9 mouse cellular contexts compared by ENCODE assay signal in genomic region chr1:156241035-156241434, GRCm38 (mm10). TPM values are rescaled to one million over a fixed set of nuclear protein-coding genes. Genes with fewer than 3 reads are reported as not detected.
DNase-seq lines count a peak whose midpoint lies in the region; ATAC-seq lines count a peak whose summit lies in the region.
"Had no signal": no experiment of that assay in that cellular context is flagged by ENCODE, and none has a peak within 500 bp of the region (broad histone marks: within the 10 kb centered on the region; RNA-seq: fewer than 3 reads in every experiment).

No protein-coding gene starts in this region.

- no peak overlapping the region for H3K9ac ChIP-seq in liver, embryonic 12.5 days
- H3K9ac ChIP-seq: neural tube, embryonic 13.5 days had no signal

- peak; percentile 5 for DNase-seq in gastrocnemius, adult 18-20 months (ENCODE audit: low spot score)
- no peak for DNase-seq in gastrocnemius, postnatal 25 days
- peak; percentile 48 to 63 for DNase-seq in right cerebral cortex, postnatal 10 days (ENCODE audit: low spot score in 2 of 2)
- DNase-seq in right cerebral cortex, postnatal 25 days, result no peak
- DNase-seq in embryo, embryonic 11 days, result peak; percentile 68
- DNase-seq in thymus, postnatal 0 days (ENCODE audit: low spot score), result peak; percentile 84
- no peak for DNase-seq in ovary, postnatal 36 days (ENCODE audit: low spot score)

- no peak overlapping the region for H3K27ac ChIP-seq in liver, embryonic 12.5 days
- H3K27ac ChIP-seq: neural tube, embryonic 13.5 days had no signal

- no peaks in the 10 kb centered on the region for H3K4me1 ChIP-seq in liver, embryonic 12.5 days
- H3K4me1 ChIP-seq: neural tube, embryonic 13.5 days had no signal

- WGBS in liver, embryonic 12.5 days (ENCODE audit: insufficient replicate concordance), result 22% methylated on average over 2 of the region's 2 CpGs

- peaks cover 8% of the 10 kb centered on the region; the same call in 1 of the 2 replicates for H3K27me3 ChIP-seq in liver, embryonic 12.5 days (replicated peaks)
- H3K27me3 ChIP-seq: neural tube, embryonic 13.5 days had no signal

- H3K4me2 ChIP-seq in liver, embryonic 12.5 days, result no peak overlapping the region
- H3K4me2 ChIP-seq: neural tube, embryonic 13.5 days had no signal

- H3K4me3 ChIP-seq in liver, embryonic 12.5 days, result no peak overlapping the region
- H3K4me3 ChIP-seq: neural tube, embryonic 13.5 days had no signal

- peak; percentile 49; the same call in 1 of the 2 replicates for ATAC-seq in liver, embryonic 12.5 days

- no peaks in the 10 kb centered on the region for H3K36me3 ChIP-seq in liver, embryonic 12.5 days
- H3K36me3 ChIP-seq: neural tube, embryonic 13.5 days had no signal

- no peaks in the 10 kb centered on the region for H3K9me3 ChIP-seq in liver, embryonic 12.5 days (replicated peaks)
- H3K9me3 ChIP-seq: neural tube, embryonic 13.5 days had no signal

RNA-seq across cellular contexts. Expression of gene Fam163a, which starts 36.2 kb away (rescaled TPM):
- not detected for total RNA-seq in gastrocnemius, adult 18-20 months (2021)
- total RNA-seq in gastrocnemius, postnatal 25 days (2021), result not detected
- 0.10 and 0.17 TPM in 2 replicates for polyA plus RNA-seq in liver, embryonic 12.5 days (2016; fragmentation: Nextera tagmentation; extraction: Ambion mirVana)
- polyA plus RNA-seq in thymus, postnatal 0 days (2015; fragmentation: Nextera tagmentation; extraction: Ambion mirVana), result 0.31 and 0.33 TPM in 2 replicates

Comparison
In these comparisons a context has a peak if more than half of its experiments do, and no peak if none do; other contexts are left out.
1. DNase-seq: peak in gastrocnemius, adult 18-20 months (single experiment), right cerebral cortex, postnatal 10 days (2 of 2), embryo, embryonic 11 days (single experiment) and thymus, postnatal 0 days (single experiment); none in gastrocnemius, postnatal 25 days (single experiment), right cerebral cortex, postnatal 25 days (single experiment) and ovary, postnatal 36 days (single experiment).